Mouse (Mus musculus) inflammation-experienced regulatory T-cells, adult 16 weeks (primary cell): Measurements from ENCODE around the gene Cchcr1. TPM values are rescaled to one million over a fixed set of nuclear protein-coding genes. Genes with fewer than 3 reads are reported as not detected.

Experiments used
- polyA plus RNA-seq: library from polyadenylated mRNA; unstranded; fragments of 100-300 nt; shearing (Covaris generic); gene quantifications from one replicate; pipeline ENCODE4 v1.2.1, GENCODE M21; 2017

Cchcr1 gene
- 13.2 TPM for polyA plus RNA-seq

GRCm38 (mm10) chr17:35516652-35517500 lies at the start of gene Cchcr1, which contains the start of gene Tcf19:
TSS of gene Cchcr1 (plus strand) at chr17:35517100.
TSS of gene Tcf19 (minus strand) at chr17:35516824.

GRCm38 (mm10) chr17:35469842-35470751 lies 46.8 kb upstream of the Cchcr1 start, which contains the start of gene H2-Q10:
TSS of gene H2-Q10 (plus strand) at chr17:35470089.

GRCm38 (mm10) chr17:35505776-35506175 lies 11.1 kb upstream of the Cchcr1 start, which contains the start of gene Pou5f1:
TSS of gene Pou5f1 (plus strand) at chr17:35506018.

DNA sequence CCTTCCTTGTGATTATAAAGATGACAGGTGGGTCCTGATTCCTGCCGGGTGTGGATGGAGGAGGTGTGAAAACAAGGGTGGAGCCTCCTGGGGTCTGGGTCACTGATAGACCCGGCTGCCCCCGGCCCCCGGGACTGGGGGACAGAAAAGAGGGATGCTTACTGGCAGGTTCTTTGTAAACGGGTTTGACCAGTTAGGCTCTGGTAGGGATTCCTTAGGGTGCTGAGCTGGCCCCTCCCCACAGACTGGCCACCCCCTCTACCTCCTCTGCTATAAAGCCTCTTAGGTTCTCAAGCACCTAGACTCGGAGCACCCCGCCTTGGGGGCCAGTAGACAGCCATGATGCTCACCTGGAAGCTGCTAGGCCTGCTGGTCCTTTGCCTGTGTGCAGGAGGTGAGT lies 16.0 kb downstream of the Cchcr1 start, which contains the start of gene Psors1c2:
Psors1c2 (plus strand) TSS at position 301 of the 400 bp plus-strand sequence.

GRCm38 (mm10) chr17:35551881-35552414 lies 35.0 kb downstream of the Cchcr1 start, which contains the start of gene Cdsn:
TSS of gene Cdsn (plus strand) at chr17:35552128.

GRCm38 (mm10) chr17:35567150-35567549 lies 50.2 kb downstream of the Cchcr1 start, which contains the start of gene 2300002M23Rik:
TSS of gene 2300002M23Rik (plus strand) at chr17:35567450.

Other genes with a start within 250 kb of the Cchcr1 start
- 0.34 TPM for gene H2-Q1, start 196.7 kb upstream of the Cchcr1 start, polyA plus RNA-seq
- 20.6 TPM for gene H2-Q2, start 174.9 kb upstream of the Cchcr1 start, polyA plus RNA-seq
- gene H2-Q4, start 137.5 kb upstream of the Cchcr1 start, polyA plus RNA-seq = 36.3 TPM
- 1,066 TPM for gene H2-Q6, start 92.2 kb upstream of the Cchcr1 start, polyA plus RNA-seq
- 2,802 TPM for gene H2-Q7, start 77.9 kb upstream of the Cchcr1 start, polyA plus RNA-seq
- 30.8 TPM for gene H2-Q10, start 47.0 kb upstream of the Cchcr1 start, polyA plus RNA-seq
- 0.22 TPM for gene Pou5f1, start 11.1 kb upstream of the Cchcr1 start, polyA plus RNA-seq
- 22.1 TPM for gene Tcf19, start 276 bp upstream of the Cchcr1 start, polyA plus RNA-seq
- not detected for gene Psors1c2, start 16.1 kb downstream of the Cchcr1 start, polyA plus RNA-seq
- not detected for gene Cdsn, start 35.0 kb downstream of the Cchcr1 start, polyA plus RNA-seq
- gene 2300002M23Rik, start 50.4 kb downstream of the Cchcr1 start, polyA plus RNA-seq = not detected
- gene Sfta2, start 84.4 kb downstream of the Cchcr1 start, polyA plus RNA-seq = not detected
- gene Gm9573, start 109.5 kb downstream of the Cchcr1 start, polyA plus RNA-seq = not detected
- gene Mucl3, start 126.6 kb downstream of the Cchcr1 start, polyA plus RNA-seq = 0.15 TPM
- gene Vars2, start 150.5 kb downstream of the Cchcr1 start, polyA plus RNA-seq = 33.5 TPM
- 27.5 TPM for gene Gtf2h4, start 156.6 kb downstream of the Cchcr1 start, polyA plus RNA-seq
- 8.4 TPM for gene Ddr1, start 187.5 kb downstream of the Cchcr1 start, polyA plus RNA-seq